Mouse (Mus musculus) heart, adult 2 months (tissue): ENCODE results near the gene Iqsec1.

Experiments used
- CTCF ChIP-seq: fragments of 200-600 bp; IDR thresholded peaks from 2 replicates; pipeline ENCODE4 v1.8.1; 2022; ENCODE audit warnings: antibody characterized with exemption, mild to moderate bottlenecking, moderate library complexity
- EP300 ChIP-seq: fragments of 200-500 bp; IDR thresholded peaks from 2 replicates; pipeline ENCODE4 v1.6.1; 2011; ENCODE audit warnings: low read depth, low read length, control low read depth; ENCODE audit not compliant: insufficient read depth
- POLR2A ChIP-seq: fragments of 200-500 bp; IDR thresholded peaks from 2 replicates; pipeline ENCODE4 v1.6.1; 2011; ENCODE audit warnings: mild to moderate bottlenecking, low read depth, low read length, control low read depth; ENCODE audit not compliant: insufficient read depth

DNA sequence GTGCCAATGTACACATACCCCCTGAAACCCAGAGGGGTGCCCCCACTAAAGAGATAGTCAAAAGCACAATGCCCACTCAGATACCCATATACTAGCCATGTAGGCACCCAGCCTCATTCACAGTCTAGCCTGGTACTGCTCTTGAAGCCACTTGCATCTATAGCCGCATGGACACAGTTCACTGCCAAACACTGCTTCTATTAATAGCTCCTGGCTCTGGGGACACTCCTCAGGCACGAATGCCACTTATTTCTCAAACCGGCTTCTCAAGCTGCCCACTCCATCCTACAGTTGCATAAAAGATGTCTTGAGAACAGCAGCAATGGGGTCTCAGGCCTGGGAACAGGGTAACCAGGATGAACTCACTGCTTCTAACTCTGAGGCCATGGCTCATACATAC, 63.0 kb downstream of the Iqsec1 start:
- TF ChIP-seq CTCF (no peak), POLR2A (no peak), EP300 (no peak)
